Mouse (Mus musculus) left cerebral cortex, adult 9 months (tissue): Measurements from ENCODE around the gene Vmn1r207-ps.
"Not testable (repeated sequence)": the region's sequence is repeated elsewhere in the genome, so short reads cannot be mapped to it uniquely, and the experiment has no call there.

ENCODE experiments used
- DNase-seq, 2 experiments: peaks; one replicate each; pipeline ENCODE4 v3.0.0; 2022; ENCODE audit warnings: low spot score in 2 of 2

Gene Vmn1r207-ps

GRCm38 (mm10) chr13:22729529-22729928, at the start of gene Vmn1r207-ps:
Gene Vmn1r207-ps, minus strand, starts transcription at chr13:22729629.
- not testable (repeated sequence) for DNase-seq

GRCm38 (mm10) chr13:22777300-22777699, 47.9 kb upstream of the Vmn1r207-ps start, which contains the start of gene Vmn1r208:
Gene Vmn1r208, minus strand, starts transcription at chr13:22777400.
- not testable (repeated sequence) for DNase-seq

- not testable (repeated sequence) for DNase-seq
Observed at GRCm38 (mm10) chr13:22771592-22771991, 42.2 kb upstream of the Vmn1r207-ps start.

- no peak for DNase-seq
Observed at GRCm38 (mm10) chr13:22747524-22747923, 18.1 kb upstream of the Vmn1r207-ps start.

GRCm38 (mm10) chr13:22706947-22707346, 22.5 kb downstream of the Vmn1r207-ps start:
- not testable (repeated sequence) for DNase-seq

GRCm38 (mm10) chr13:22702951-22703350, 26.5 kb downstream of the Vmn1r207-ps start:
- not testable (repeated sequence) for DNase-seq
